Mouse (Mus musculus): ENCODE results near the gene E130309D02Rik. TPM values are rescaled to one million over a fixed set of nuclear protein-coding genes. Genes with fewer than 3 reads are reported as not detected.

E130309D02Rik gene
- polyA plus RNA-seq, 1 experiment from 2014 or later, result 68.4 TPM

GRCm38 (mm10) chr5:143299686-143300085 is 15.5 kb downstream of the E130309D02Rik start:
- peaks cover 86% of the 10 kb centered on the region for H3K36me3 ChIP-seq (replicated peaks)
- H3K4me3 ChIP-seq, result no peak overlapping the region
- no peak overlapping the region for H3K27ac ChIP-seq
- H3K4me1 ChIP-seq, result no peaks in the 10 kb centered on the region
- WGBS, result 92% methylated on average over 4 of the region's 4 CpGs
- peaks cover 5% of the 10 kb centered on the region for H3K27me3 ChIP-seq (ENCODE audit: poor library complexity, severe bottlenecking)
- no peaks in the 10 kb centered on the region; the same call in 1 of the 2 replicates for H3K9me3 ChIP-seq
- peak; percentile 49 for DNase-seq (ENCODE audit: extremely low spot score, low spot score)

GRCm38 (mm10) chr5:143298391-143298790 is 16.8 kb downstream of the E130309D02Rik start:
- Histone ChIP-seq H3K4me3 (no peak overlapping the region), H3K36me3 (replicated peaks) (peaks cover 73% of the 10 kb centered on the region), H3K4me1 (peaks cover 7% of the 10 kb centered on the region), H3K27ac (no peak overlapping the region), H3K9me3 (no peaks in the 10 kb centered on the region; the same call in 1 of the 2 replicates), H3K27me3 (ENCODE audit: poor library complexity, severe bottlenecking) (peaks cover 18% of the 10 kb centered on the region)
- 92% methylated on average over 7 of the region's 7 CpGs for WGBS
- no peak for DNase-seq (ENCODE audit: extremely low spot score, low spot score)

GRCm38 (mm10) chr5:143297986-143298385 is 17.2 kb downstream of the E130309D02Rik start:
- Histone ChIP-seq H3K4me1 (peaks cover 11% of the 10 kb centered on the region), H3K4me3 (no peak overlapping the region), H3K36me3 (replicated peaks) (peaks cover 69% of the 10 kb centered on the region), H3K9me3 (no peaks in the 10 kb centered on the region; the same call in 1 of the 2 replicates), H3K27me3 (ENCODE audit: poor library complexity, severe bottlenecking) (peaks cover 22% of the 10 kb centered on the region), H3K27ac (no peak overlapping the region)
- no peak for DNase-seq (ENCODE audit: extremely low spot score, low spot score)
- 94% methylated on average over 9 of the region's 9 CpGs for WGBS

GRCm38 (mm10) chr5:143295330-143295729 is 19.8 kb downstream of the E130309D02Rik start:
- 92% methylated on average over 2 of the region's 2 CpGs for WGBS
- Histone ChIP-seq H3K4me3 (no peak overlapping the region), H3K36me3 (replicated peaks) (peaks cover 42% of the 10 kb centered on the region), H3K4me1 (peaks cover 15% of the 10 kb centered on the region), H3K27ac (no peak overlapping the region), H3K27me3 (ENCODE audit: poor library complexity, severe bottlenecking) (peaks cover 49% of the 10 kb centered on the region), H3K9me3 (no peaks in the 10 kb centered on the region; the same call in 1 of the 2 replicates)
- no peak for DNase-seq (ENCODE audit: extremely low spot score, low spot score)

GRCm38 (mm10) chr5:143294862-143295261 is 20.3 kb downstream of the E130309D02Rik start:
- WGBS, result 85% methylated on average over 3 of the region's 3 CpGs
- H3K27me3 ChIP-seq (ENCODE audit: poor library complexity, severe bottlenecking), result peaks cover 54% of the 10 kb centered on the region

GRCm38 (mm10) chr5:143293404-143293803 is 21.8 kb downstream of the E130309D02Rik start, which contains the start of gene Zfp853:
Gene Zfp853 (minus strand): TSS chr5:143293623.
- DNase-seq (ENCODE audit: extremely low spot score, low spot score), result no peak
- 3% methylated on average over 34 of the region's 38 CpGs for WGBS
- Histone ChIP-seq H3K27me3 (ENCODE audit: poor library complexity, severe bottlenecking) (peaks cover 68% of the 10 kb centered on the region), H3K4me1 (peaks cover 20% of the 10 kb centered on the region), H3K36me3 (replicated peaks) (peaks cover 23% of the 10 kb centered on the region), H3K9me3 (no peaks in the 10 kb centered on the region; the same call in 1 of the 2 replicates), H3K27ac (peak within 1 kb of the TSS; percentile 9; the same call in 1 of the 2 replicates), H3K4me3 (peak within 1 kb of the TSS; percentile 49)

More at GRCm38 (mm10) chr5:143294862-143295261, 20.3 kb downstream of the E130309D02Rik start:
- Histone ChIP-seq H3K27ac (no peak overlapping the region), H3K9me3 (no peaks in the 10 kb centered on the region; the same call in 1 of the 2 replicates), H3K4me3 (no peak overlapping the region), H3K36me3 (replicated peaks) (peaks cover 37% of the 10 kb centered on the region), H3K4me1 (peaks cover 15% of the 10 kb centered on the region)
- DNase-seq (ENCODE audit: extremely low spot score, low spot score), result no peak

GRCm38 (mm10) chr5:143292879-143293278 is 22.3 kb downstream of the E130309D02Rik start:
- Histone ChIP-seq H3K27ac (peak overlapping the region; percentile 9; the same call in 1 of the 2 replicates), H3K27me3 (ENCODE audit: poor library complexity, severe bottlenecking) (peaks cover 74% of the 10 kb centered on the region)

GRCm38 (mm10) chr5:143289299-143289698 is 25.9 kb downstream of the E130309D02Rik start:
- Histone ChIP-seq H3K27ac (no peak overlapping the region), H3K36me3 (replicated peaks) (no peaks in the 10 kb centered on the region), H3K4me1 (peaks cover 31% of the 10 kb centered on the region), H3K9me3 (no peaks in the 10 kb centered on the region), H3K27me3 (ENCODE audit: poor library complexity, severe bottlenecking) (peaks cover 99% of the 10 kb centered on the region), H3K4me3 (no peak overlapping the region)
- 73% methylated on average over 9 of the region's 9 CpGs for WGBS
- no peak for DNase-seq (ENCODE audit: extremely low spot score, low spot score)

More at GRCm38 (mm10) chr5:143292879-143293278, 22.3 kb downstream of the E130309D02Rik start:
- Histone ChIP-seq H3K36me3 (replicated peaks) (peaks cover 18% of the 10 kb centered on the region), H3K4me3 (peak overlapping the region; percentile 49), H3K9me3 (no peaks in the 10 kb centered on the region; the same call in 1 of the 2 replicates), H3K4me1 (peaks cover 25% of the 10 kb centered on the region)
- no peak for DNase-seq (ENCODE audit: extremely low spot score, low spot score)
- WGBS, result 2% methylated on average over 19 of the region's 19 CpGs

GRCm38 (mm10) chr5:143288378-143288911 is 26.7 kb downstream of the E130309D02Rik start:
- Histone ChIP-seq H3K4me1 (peaks cover 24% of the 10 kb centered on the region), H3K27ac (no peak overlapping the region), H3K27me3 (ENCODE audit: poor library complexity, severe bottlenecking) (peaks cover 91% of the 10 kb centered on the region), H3K4me3 (peak overlapping the region; percentile 50), H3K9me3 (no peaks in the 10 kb centered on the region), H3K36me3 (replicated peaks) (no peaks in the 10 kb centered on the region)
- no peak for DNase-seq (ENCODE audit: extremely low spot score, low spot score)
- WGBS, result 11% methylated on average over 9 of the region's 9 CpGs

GRCm38 (mm10) chr5:143287774-143288328 is 27.3 kb downstream of the E130309D02Rik start:
- peak; percentile 30 for DNase-seq (ENCODE audit: extremely low spot score, low spot score)
- Histone ChIP-seq H3K36me3 (replicated peaks) (no peaks in the 10 kb centered on the region), H3K9me3 (no peaks in the 10 kb centered on the region), H3K27me3 (ENCODE audit: poor library complexity, severe bottlenecking) (peaks cover 85% of the 10 kb centered on the region), H3K27ac (no peak overlapping the region; the same call in 1 of the 2 replicates), H3K4me3 (peak overlapping the region; percentile 50), H3K4me1 (peaks cover 18% of the 10 kb centered on the region)
- 1% methylated on average over 48 of the region's 48 CpGs for WGBS

GRCm38 (mm10) chr5:143284762-143285161 is 30.4 kb downstream of the E130309D02Rik start:
- Histone ChIP-seq H3K9me3 (no peaks in the 10 kb centered on the region), H3K27ac (no peak overlapping the region), H3K27me3 (ENCODE audit: poor library complexity, severe bottlenecking) (peaks cover 69% of the 10 kb centered on the region), H3K4me3 (no peak overlapping the region), H3K36me3 (replicated peaks) (no peaks in the 10 kb centered on the region), H3K4me1 (peaks cover 15% of the 10 kb centered on the region)
- DNase-seq (ENCODE audit: extremely low spot score, low spot score), result no peak
- 35% methylated on average over 6 of the region's 6 CpGs for WGBS

GRCm38 (mm10) chr5:143279247-143279646 is 35.9 kb downstream of the E130309D02Rik start:
- H3K36me3 ChIP-seq (replicated peaks), result no peaks in the 10 kb centered on the region
- H3K4me3 ChIP-seq, result no peak overlapping the region
- H3K4me1 ChIP-seq, result peaks cover 7% of the 10 kb centered on the region
- no peak for DNase-seq (ENCODE audit: extremely low spot score, low spot score)
- H3K27me3 ChIP-seq (ENCODE audit: poor library complexity, severe bottlenecking), result peaks cover 45% of the 10 kb centered on the region
- 30% methylated on average over 10 of the region's 10 CpGs for WGBS
- H3K27ac ChIP-seq, result no peak overlapping the region
- no peaks in the 10 kb centered on the region for H3K9me3 ChIP-seq

GRCm38 (mm10) chr5:143275761-143276160 is 39.4 kb downstream of the E130309D02Rik start:
- H3K27ac ChIP-seq, result no peak overlapping the region
- peaks cover 12% of the 10 kb centered on the region for H3K4me1 ChIP-seq
- H3K4me3 ChIP-seq, result no peak overlapping the region
- H3K27me3 ChIP-seq (ENCODE audit: poor library complexity, severe bottlenecking), result peaks cover 39% of the 10 kb centered on the region
- no peak for DNase-seq (ENCODE audit: extremely low spot score, low spot score)
- no peaks in the 10 kb centered on the region for H3K9me3 ChIP-seq
- 60% methylated on average over 5 of the region's 5 CpGs for WGBS
- no peaks in the 10 kb centered on the region for H3K36me3 ChIP-seq (replicated peaks)
